Mouse (Mus musculus): ENCODE measurements at regions not wholly inside any gene's neighbourhood (a gene's known extent, or its start where the extent isn't known, plus 50 kb on each side); places are given as distances from the start of the nearest gene placed in this dataset.

DNA sequence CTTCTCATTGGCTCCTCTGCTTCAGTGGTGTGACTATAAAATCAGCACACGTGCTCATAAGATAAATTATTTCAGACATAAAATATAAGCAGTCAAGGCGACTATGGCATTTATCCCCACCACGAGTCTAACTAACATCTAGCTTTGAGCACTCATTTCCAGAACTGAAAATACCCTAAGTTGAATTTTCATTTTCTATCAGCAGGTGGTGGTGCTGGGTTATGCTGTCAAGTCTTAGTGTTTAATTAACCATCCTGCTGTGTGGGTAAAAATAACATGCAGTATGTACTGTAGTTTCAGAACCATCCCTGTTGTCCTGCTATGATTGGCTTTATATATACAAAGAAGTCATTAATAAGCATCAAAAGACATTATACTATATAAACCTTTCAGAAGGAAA lies 110.8 kb upstream of the Dcn start:
- TF ChIP-seq POLR2A (IDR thresholded peaks at IDR 0.05; ENCODE audit: borderline replicate concordance, insufficient read depth, low read length) (no peak), CTCF (IDR thresholded peaks at IDR 0.05; ENCODE audit: borderline replicate concordance, insufficient read depth, low read depth, low read length) (no peak)
